Mouse (Mus musculus) embryonic facial prominence, embryonic 15.5 days (tissue): ENCODE measurements around the gene Btbd9. TPM values are rescaled to one million over a fixed set of nuclear protein-coding genes. Genes with fewer than 3 reads are reported as not detected.

ENCODE experiments used
- ATAC-seq: fragments of 200-750 bp; cut with Nextera tagmentation; 2 replicates; pipeline ENCODE4 v1.8.0; 2017; ENCODE audit warnings: low read depth, moderate TSS enrichment; ENCODE audit not compliant: insufficient number of reproducible peaks, low FRiP score, low TSS enrichment
- H3K27ac ChIP-seq: fragments of 300-500 bp; sonication (generic); replicated peaks from 2 replicates; pipeline ENCODE4 v1.5.1; 2015; ENCODE audit warnings: mild to moderate bottlenecking, inconsistent platforms
- H3K27me3 ChIP-seq: fragments of 300-500 bp; sonication (generic); 2 replicates; pipeline ENCODE4 v1.6.1; 2015; ENCODE audit warnings: inconsistent platforms
- H3K36me3 ChIP-seq: fragments of 300-500 bp; sonication (generic); 2 replicates; pipeline ENCODE4 v1.6.1; 2015; ENCODE audit warnings: mild to moderate bottlenecking, inconsistent platforms
- H3K4me1 ChIP-seq: fragments of 300-500 bp; sonication (generic); 2 replicates; pipeline ENCODE4 v1.6.1; 2015; ENCODE audit warnings: inconsistent platforms
- H3K4me2 ChIP-seq: fragments of 300-500 bp; sonication (generic); replicated peaks from 2 replicates; pipeline ENCODE4 v1.6.1; 2015; ENCODE audit warnings: mild to moderate bottlenecking, inconsistent platforms
- H3K4me3 ChIP-seq: fragments of 300-500 bp; sonication (generic); replicated peaks from 2 replicates; pipeline ENCODE4 v1.5.1; 2015; ENCODE audit warnings: mild to moderate bottlenecking, inconsistent platforms
- H3K9ac ChIP-seq: fragments of 300-500 bp; sonication (generic); 2 replicates; pipeline ENCODE4 v1.6.1; 2015; ENCODE audit warnings: inconsistent platforms
- H3K9me3 ChIP-seq: fragments of 300-500 bp; sonication (generic); replicated peaks from 2 replicates; pipeline ENCODE4 v1.6.1; 2016; ENCODE audit warnings: inconsistent platforms
- WGBS: fragments of 180-500 bp; shearing (Covaris S2); methylation state at CpG from one replicate; pipeline ENCODE4 v1.1.7; 2015; 5-methylcytosine and 5-hydroxymethylcytosine counted together
- polyA plus RNA-seq: library from polyadenylated mRNA; unstranded; fragments of >200 nt; fragmentation: Nextera tagmentation; extraction: Ambion mirVana; gene quantifications from 2 replicates; pipeline ENCODE4 v1.2.1, GENCODE M21; 2015

The Btbd9 gene
- polyA plus RNA-seq, 1 experiment from 2014 or later = 56.6 TPM

GRCm38 (mm10) chr17:30438786-30439185, 137.5 kb downstream of the Btbd9 start:
- ATAC-seq = no peak
- no peaks in the 10 kb centered on the region for H3K36me3 ChIP-seq
- H3K4me3 ChIP-seq = no peak overlapping the region
- no peak overlapping the region for H3K9ac ChIP-seq
- no peak overlapping the region for H3K27ac ChIP-seq
- no peaks in the 10 kb centered on the region for H3K4me1 ChIP-seq
- H3K4me2 ChIP-seq = no peak overlapping the region
- 87% methylated on average over 4 of the region's 4 CpGs for WGBS
- no peaks in the 10 kb centered on the region for H3K9me3 ChIP-seq
- no peaks in the 10 kb centered on the region for H3K27me3 ChIP-seq

- H3K36me3 ChIP-seq = no peaks in the 10 kb centered on the region
- H3K27me3 ChIP-seq = no peaks in the 10 kb centered on the region
- H3K4me2 ChIP-seq = no peak overlapping the region
- ATAC-seq = no peak
- H3K4me1 ChIP-seq = no peaks in the 10 kb centered on the region
- H3K4me3 ChIP-seq = no peak overlapping the region
- H3K9me3 ChIP-seq = no peaks in the 10 kb centered on the region
- 62% methylated on average over 5 of the region's 5 CpGs for WGBS
- H3K27ac ChIP-seq = no peak overlapping the region
- no peak overlapping the region for H3K9ac ChIP-seq
Measured at GRCm38 (mm10) chr17:30436021-30436461, 140.2 kb downstream of the Btbd9 start.

GRCm38 (mm10) chr17:30435478-30435877, 140.8 kb downstream of the Btbd9 start:
- Histone ChIP-seq H3K9ac (no peak overlapping the region), H3K4me1 (no peaks in the 10 kb centered on the region), H3K27me3 (no peaks in the 10 kb centered on the region), H3K9me3 (no peaks in the 10 kb centered on the region), H3K4me2 (no peak overlapping the region), H3K36me3 (no peaks in the 10 kb centered on the region), H3K4me3 (no peak overlapping the region), H3K27ac (no peak overlapping the region)
- no peak for ATAC-seq
- WGBS = 58% methylated on average over 7 of the region's 7 CpGs

- Histone ChIP-seq H3K4me1 (no peaks in the 10 kb centered on the region), H3K27ac (no peak overlapping the region), H3K4me3 (no peak overlapping the region), H3K9me3 (no peaks in the 10 kb centered on the region), H3K27me3 (no peaks in the 10 kb centered on the region), H3K4me2 (no peak overlapping the region), H3K36me3 (no peaks in the 10 kb centered on the region), H3K9ac (no peak overlapping the region)
- no peak for ATAC-seq
- 88% methylated on average over 10 of the region's 10 CpGs for WGBS
Measured at GRCm38 (mm10) chr17:30432094-30432493, 144.2 kb downstream of the Btbd9 start.

GRCm38 (mm10) chr17:30430961-30431640, 145.2 kb downstream of the Btbd9 start:
- WGBS = 89% methylated on average over 10 of the region's 10 CpGs
- ATAC-seq = no peak

GRCm38 (mm10) chr17:30428661-30429060, 147.6 kb downstream of the Btbd9 start:
- no peak overlapping the region for H3K4me2 ChIP-seq
- H3K9me3 ChIP-seq = no peaks in the 10 kb centered on the region
- H3K27ac ChIP-seq = no peak overlapping the region
- H3K4me3 ChIP-seq = no peak overlapping the region
- no peak for ATAC-seq
- H3K27me3 ChIP-seq = no peaks in the 10 kb centered on the region
- 90% methylated on average over 9 of the region's 9 CpGs for WGBS
- H3K36me3 ChIP-seq = no peaks in the 10 kb centered on the region
- no peaks in the 10 kb centered on the region for H3K4me1 ChIP-seq
- H3K9ac ChIP-seq = no peak overlapping the region

More at GRCm38 (mm10) chr17:30430961-30431640, 145.2 kb downstream of the Btbd9 start:
- Histone ChIP-seq H3K4me3 (no peak overlapping the region), H3K27me3 (no peaks in the 10 kb centered on the region), H3K27ac (no peak overlapping the region), H3K4me2 (no peak overlapping the region), H3K36me3 (no peaks in the 10 kb centered on the region), H3K9me3 (no peaks in the 10 kb centered on the region), H3K9ac (no peak overlapping the region), H3K4me1 (no peaks in the 10 kb centered on the region)

GRCm38 (mm10) chr17:30423256-30423852, 152.9 kb downstream of the Btbd9 start:
- H3K36me3 ChIP-seq = no peaks in the 10 kb centered on the region
- no peak overlapping the region for H3K9ac ChIP-seq
- no peak for ATAC-seq
- H3K27me3 ChIP-seq = no peaks in the 10 kb centered on the region
- no peaks in the 10 kb centered on the region for H3K9me3 ChIP-seq
- H3K27ac ChIP-seq = no peak overlapping the region
- no peaks in the 10 kb centered on the region for H3K4me1 ChIP-seq
- WGBS = 69% methylated on average over 4 of the region's 4 CpGs
- H3K4me3 ChIP-seq = no peak overlapping the region
- no peak overlapping the region for H3K4me2 ChIP-seq

GRCm38 (mm10) chr17:30422278-30422677, 154.0 kb downstream of the Btbd9 start:
- H3K9me3 ChIP-seq = no peaks in the 10 kb centered on the region
- H3K9ac ChIP-seq = no peak overlapping the region
- no peaks in the 10 kb centered on the region for H3K36me3 ChIP-seq
- H3K27ac ChIP-seq = no peak overlapping the region
- no peaks in the 10 kb centered on the region for H3K27me3 ChIP-seq
- H3K4me2 ChIP-seq = no peak overlapping the region
- H3K4me3 ChIP-seq = no peak overlapping the region
- 71% methylated on average over 1 of the region's 1 CpGs for WGBS
- no peaks in the 10 kb centered on the region for H3K4me1 ChIP-seq
- ATAC-seq = no peak

GRCm38 (mm10) chr17:30421256-30421655, 155.0 kb downstream of the Btbd9 start:
- Histone ChIP-seq H3K4me3 (no peak overlapping the region), H3K9me3 (no peaks in the 10 kb centered on the region), H3K27me3 (no peaks in the 10 kb centered on the region), H3K9ac (no peak overlapping the region), H3K4me1 (no peaks in the 10 kb centered on the region), H3K4me2 (no peak overlapping the region), H3K27ac (no peak overlapping the region), H3K36me3 (no peaks in the 10 kb centered on the region)
- 67% methylated on average over 1 of the region's 1 CpGs for WGBS
- ATAC-seq = no peak

- Histone ChIP-seq H3K27ac (no peak overlapping the region), H3K4me2 (no peak overlapping the region), H3K27me3 (no peaks in the 10 kb centered on the region), H3K36me3 (no peaks in the 10 kb centered on the region), H3K4me1 (no peaks in the 10 kb centered on the region), H3K9ac (no peak overlapping the region), H3K4me3 (no peak overlapping the region), H3K9me3 (no peaks in the 10 kb centered on the region)
- no peak for ATAC-seq
- 80% methylated on average over 7 of the region's 7 CpGs for WGBS
Measured at GRCm38 (mm10) chr17:30419494-30419893, 156.8 kb downstream of the Btbd9 start.

- no peak overlapping the region for H3K27ac ChIP-seq
- no peak for ATAC-seq
- H3K4me3 ChIP-seq = no peak overlapping the region
- WGBS = 66% methylated on average over 4 of the region's 4 CpGs
- no peak overlapping the region for H3K9ac ChIP-seq
- no peaks in the 10 kb centered on the region for H3K27me3 ChIP-seq
- no peaks in the 10 kb centered on the region for H3K4me1 ChIP-seq
- H3K36me3 ChIP-seq = no peaks in the 10 kb centered on the region
- no peaks in the 10 kb centered on the region for H3K9me3 ChIP-seq
- H3K4me2 ChIP-seq = no peak overlapping the region
Measured at GRCm38 (mm10) chr17:30418510-30418909, 157.8 kb downstream of the Btbd9 start.

GRCm38 (mm10) chr17:30417106-30417505, 159.2 kb downstream of the Btbd9 start:
- Histone ChIP-seq H3K27me3 (no peaks in the 10 kb centered on the region), H3K4me3 (no peak overlapping the region), H3K36me3 (no peaks in the 10 kb centered on the region), H3K4me2 (no peak overlapping the region), H3K4me1 (no peaks in the 10 kb centered on the region), H3K9me3 (no peaks in the 10 kb centered on the region), H3K27ac (no peak overlapping the region), H3K9ac (no peak overlapping the region)
- 63% methylated on average over 4 of the region's 4 CpGs for WGBS
- peak; percentile 60; the same call in 1 of the 2 replicates for ATAC-seq
